Mouse (Mus musculus): Measurements from ENCODE around the gene Rnf128. TPM values are rescaled to one million over a fixed set of nuclear protein-coding genes. Genes with fewer than 3 reads are reported as not detected.

Gene Rnf128
- polyA plus RNA-seq, 1 experiment from 2014 or later, result 6.7 TPM

DNA sequence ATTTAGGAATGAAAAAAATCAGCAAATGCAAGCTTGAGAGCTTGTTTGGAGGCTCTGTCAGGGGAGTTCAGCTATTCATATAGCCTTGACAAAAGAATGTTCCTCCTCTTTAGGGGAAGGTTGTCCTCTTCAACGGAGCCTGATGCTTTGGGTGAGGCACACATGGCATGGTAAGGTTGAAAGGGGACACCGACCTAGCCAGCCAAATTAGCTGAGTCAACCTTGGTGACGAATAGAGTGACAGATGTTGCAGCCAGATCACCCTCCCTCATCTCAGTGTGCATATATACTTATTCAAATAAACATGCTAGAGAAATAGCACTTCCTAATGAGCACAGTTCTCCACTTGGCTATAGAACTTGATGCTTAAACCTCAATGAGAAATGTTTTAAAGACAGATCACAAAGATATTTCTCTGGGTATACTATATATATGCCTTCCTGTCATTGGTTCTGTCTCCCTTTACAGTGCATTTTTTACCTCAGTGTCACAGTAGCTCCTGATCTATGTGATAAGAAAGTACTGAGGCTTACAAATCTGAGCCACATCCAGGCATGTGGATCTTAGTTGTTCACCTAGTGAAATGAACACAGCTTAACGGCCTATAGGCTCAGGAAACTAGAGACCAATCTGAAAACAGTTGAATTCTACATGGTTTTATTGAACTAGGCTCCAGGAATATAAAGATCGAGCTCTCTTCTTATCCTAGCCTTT, 91.4 kb downstream of the Rnf128 start:
- no peaks in the 10 kb centered on the region for H3K4me1 ChIP-seq (ENCODE audit: control insufficient read depth, insufficient read depth, low read depth, low read length)

DNA sequence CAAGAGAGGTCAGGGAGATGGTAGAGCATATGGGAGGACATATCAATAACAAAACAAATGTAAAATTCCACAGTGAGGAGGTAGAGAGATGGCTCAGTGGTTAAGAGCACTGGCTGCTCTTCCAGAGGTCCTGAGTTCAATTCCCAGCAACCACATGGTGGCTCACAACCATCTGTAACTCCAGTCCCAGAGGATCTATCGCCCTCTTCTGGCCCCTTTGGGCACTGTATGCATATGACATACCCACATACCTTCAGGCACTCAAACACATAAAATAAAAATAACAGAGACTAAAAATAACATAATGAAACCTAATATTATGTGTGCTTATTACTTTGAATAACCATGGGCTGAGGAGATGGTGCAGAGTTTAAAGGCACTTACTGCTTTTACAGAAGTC, 99.0 kb downstream of the Rnf128 start:
- no peak for ATAC-seq
- H3K9me3 ChIP-seq (ENCODE audit: control insufficient read depth, low read length), result no peaks in the 10 kb centered on the region
- 65% methylated on average over 1 of the region's 1 CpGs for WGBS

More for the DNA sequence above, 91.4 kb downstream of the Rnf128 start:
- Histone ChIP-seq H3K9ac (ENCODE audit: low read depth, low read length) (no peak overlapping the region), H3K9me3 (ENCODE audit: control insufficient read depth, low read length) (no peaks in the 10 kb centered on the region), H3K36me3 (ENCODE audit: control insufficient read depth, insufficient read depth, low read length) (no peaks in the 10 kb centered on the region), H3K4me2 (ENCODE audit: low read length) (no peak overlapping the region), H3K27ac (ENCODE audit: low read depth, low read length) (no peak overlapping the region), H3K4me3 (ENCODE audit: low read length) (no peak overlapping the region), H3K27me3 (replicated peaks; ENCODE audit: control insufficient read depth, insufficient read depth, low read length) (no peaks in the 10 kb centered on the region; the same call in 1 of the 2 replicates)
- no peak for ATAC-seq
- WGBS, result 72% methylated on average over 5 of the region's 5 CpGs

DNA sequence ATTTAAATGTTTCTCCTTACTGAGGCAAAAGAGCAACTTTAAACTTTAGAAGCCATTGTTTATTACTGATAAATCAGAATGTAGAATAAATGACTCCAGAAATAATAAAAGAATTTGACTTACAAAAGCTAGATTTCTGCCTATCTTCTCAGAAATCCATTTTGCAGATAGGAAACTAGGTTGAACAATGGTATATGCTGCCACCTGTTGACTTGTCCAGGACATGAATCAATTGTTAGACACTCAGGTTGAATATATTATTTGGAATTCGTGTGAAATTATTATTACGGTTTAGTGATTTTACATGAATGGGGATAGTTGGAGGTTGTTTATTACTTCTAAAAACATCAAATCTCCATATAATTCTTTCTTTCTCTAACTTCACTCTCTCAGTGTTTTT, 102.7 kb downstream of the Rnf128 start:
- Histone ChIP-seq H3K9ac (ENCODE audit: low read depth, low read length) (no peak overlapping the region), H3K4me2 (ENCODE audit: low read length) (no peak overlapping the region), H3K4me1 (ENCODE audit: control insufficient read depth, insufficient read depth, low read depth, low read length) (no peaks in the 10 kb centered on the region), H3K36me3 (ENCODE audit: control insufficient read depth, insufficient read depth, low read length) (no peaks in the 10 kb centered on the region), H3K4me3 (ENCODE audit: low read length) (no peak overlapping the region), H3K9me3 (ENCODE audit: control insufficient read depth, low read length) (no peaks in the 10 kb centered on the region), H3K27ac (ENCODE audit: low read depth, low read length) (no peak overlapping the region), H3K27me3 (replicated peaks; ENCODE audit: control insufficient read depth, insufficient read depth, low read length) (no peaks in the 10 kb centered on the region)
- 77% methylated on average over 2 of the region's 2 CpGs for WGBS
- no peak for ATAC-seq

More for the DNA sequence above, 99.0 kb downstream of the Rnf128 start:
- no peaks in the 10 kb centered on the region for H3K36me3 ChIP-seq (ENCODE audit: control insufficient read depth, insufficient read depth, low read length)
- no peak overlapping the region for H3K27ac ChIP-seq (ENCODE audit: low read depth, low read length)
- no peak overlapping the region for H3K4me2 ChIP-seq (ENCODE audit: low read length)
- H3K27me3 ChIP-seq (replicated peaks; ENCODE audit: control insufficient read depth, insufficient read depth, low read length), result no peaks in the 10 kb centered on the region; the same call in 1 of the 2 replicates
- no peak overlapping the region for H3K4me3 ChIP-seq (ENCODE audit: low read length)
- no peaks in the 10 kb centered on the region for H3K4me1 ChIP-seq (ENCODE audit: control insufficient read depth, insufficient read depth, low read depth, low read length)
- H3K9ac ChIP-seq (ENCODE audit: low read depth, low read length), result no peak overlapping the region

- peak overlapping the region; percentile 57 for H3K4me3 ChIP-seq (ENCODE audit: low read length)
- no peaks in the 10 kb centered on the region for H3K4me1 ChIP-seq (ENCODE audit: control insufficient read depth, insufficient read depth, low read depth, low read length)
- peak overlapping the region; percentile 81 for H3K4me2 ChIP-seq (ENCODE audit: low read length)
- 18% methylated on average over 8 of the region's 8 CpGs for WGBS
- H3K36me3 ChIP-seq (ENCODE audit: control insufficient read depth, insufficient read depth, low read length), result no peaks in the 10 kb centered on the region
- peak; percentile 66 for ATAC-seq
- no peak overlapping the region for H3K27ac ChIP-seq (ENCODE audit: low read depth, low read length)
- no peaks in the 10 kb centered on the region for H3K9me3 ChIP-seq (ENCODE audit: control insufficient read depth, low read length)
- H3K27me3 ChIP-seq (replicated peaks; ENCODE audit: control insufficient read depth, insufficient read depth, low read length), result no peaks in the 10 kb centered on the region; the same call in none of the 2 replicates
- H3K9ac ChIP-seq (ENCODE audit: low read depth, low read length), result no peak overlapping the region
Observed at GRCm38 (mm10) chrX:139684410-139684774, 121.3 kb downstream of the Rnf128 start.

GRCm38 (mm10) chrX:139684775-139685695, 121.9 kb downstream of the Rnf128 start, which contains the start of gene Tbc1d8b:
Gene Tbc1d8b (plus strand): TSS chrX:139684996.
- Histone ChIP-seq H3K27me3 (replicated peaks; ENCODE audit: control insufficient read depth, insufficient read depth, low read length) (peaks cover 2% of the 10 kb centered on the region; the same call in 1 of the 2 replicates), H3K36me3 (ENCODE audit: control insufficient read depth, insufficient read depth, low read length) (no peaks in the 10 kb centered on the region), H3K27ac (ENCODE audit: low read depth, low read length) (no peak within 1 kb of the TSS), H3K4me2 (ENCODE audit: low read length) (peak within 1 kb of the TSS; percentile 81), H3K4me1 (ENCODE audit: control insufficient read depth, insufficient read depth, low read depth, low read length) (no peaks in the 10 kb centered on the region), H3K9ac (ENCODE audit: low read depth, low read length) (peak within 1 kb of the TSS; percentile 55), H3K4me3 (ENCODE audit: low read length) (peak within 1 kb of the TSS; percentile 57), H3K9me3 (ENCODE audit: control insufficient read depth, low read length) (no peaks in the 10 kb centered on the region)
- WGBS, result 15% methylated on average over 40 of the region's 43 CpGs
- ATAC-seq, result peak; percentile 100

- no peak within 1 kb of the TSS for H3K27ac ChIP-seq (ENCODE audit: low read depth, low read length)
- no peaks in the 10 kb centered on the region for H3K36me3 ChIP-seq (ENCODE audit: control insufficient read depth, insufficient read depth, low read length)
- no peaks in the 10 kb centered on the region for H3K27me3 ChIP-seq (replicated peaks; ENCODE audit: control insufficient read depth, insufficient read depth, low read length)
- ATAC-seq, result no peak
- H3K4me3 ChIP-seq (ENCODE audit: low read length), result no peak within 1 kb of the TSS
- H3K9me3 ChIP-seq (ENCODE audit: control insufficient read depth, low read length), result no peaks in the 10 kb centered on the region
- 96% methylated on average over 8 of the region's 8 CpGs for WGBS
- no peak within 1 kb of the TSS for H3K4me2 ChIP-seq (ENCODE audit: low read length)
- H3K9ac ChIP-seq (ENCODE audit: low read depth, low read length), result no peak within 1 kb of the TSS
- no peaks in the 10 kb centered on the region for H3K4me1 ChIP-seq (ENCODE audit: control insufficient read depth, insufficient read depth, low read depth, low read length)
Observed at GRCm38 (mm10) chrX:139714381-139714780, 151.3 kb downstream of the Rnf128 start, which contains the start of gene Gm15013. Gene Gm15013 (minus strand): TSS chrX:139714481.

- Histone ChIP-seq H3K4me1 (ENCODE audit: control insufficient read depth, insufficient read depth, low read depth, low read length) (no peaks in the 10 kb centered on the region), H3K36me3 (ENCODE audit: control insufficient read depth, insufficient read depth, low read length) (no peaks in the 10 kb centered on the region), H3K4me2 (ENCODE audit: low read length) (no peak overlapping the region), H3K4me3 (ENCODE audit: low read length) (no peak overlapping the region), H3K9me3 (ENCODE audit: control insufficient read depth, low read length) (no peaks in the 10 kb centered on the region), H3K27me3 (replicated peaks; ENCODE audit: control insufficient read depth, insufficient read depth, low read length) (no peaks in the 10 kb centered on the region), H3K27ac (ENCODE audit: low read depth, low read length) (no peak overlapping the region), H3K9ac (ENCODE audit: low read depth, low read length) (no peak overlapping the region)
- 93% methylated on average over 2 of the region's 2 CpGs for WGBS
- ATAC-seq, result no peak
Observed at GRCm38 (mm10) chrX:139722350-139722749, 159.2 kb downstream of the Rnf128 start.

Data from hindbrain, embryonic 16.5 days (tissue).